Mouse (Mus musculus) thymus, postnatal 10 days (tissue): ENCODE data around the gene Mob3c.

Experiments used
- DNase-seq, 2 experiments: peaks; one replicate each; pipeline ENCODE4 v3.0.0; 2021; ENCODE audit warnings: low spot score in 2 of 2

Mob3c gene

DNA sequence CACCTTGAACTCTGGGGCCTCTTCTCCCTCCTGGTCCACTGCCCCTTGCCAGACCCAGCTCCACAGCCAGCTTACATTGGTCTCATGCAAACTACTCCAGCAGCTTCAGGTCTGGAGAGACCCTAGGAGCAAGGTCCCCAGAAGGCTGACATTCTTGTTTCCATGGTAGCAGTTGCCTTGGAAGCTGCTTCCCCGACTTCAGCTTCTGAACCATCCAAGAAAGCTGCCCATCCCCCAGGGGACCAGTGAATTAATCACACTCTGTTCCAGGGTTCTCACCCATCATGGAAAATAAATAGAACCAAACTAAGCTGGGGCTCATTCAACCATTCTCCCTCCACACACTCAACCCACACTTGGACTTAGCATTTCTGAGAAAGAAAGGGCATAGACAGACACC is 53.3 kb downstream of the Mob3c start:
- DNase-seq = no peak

DNA sequence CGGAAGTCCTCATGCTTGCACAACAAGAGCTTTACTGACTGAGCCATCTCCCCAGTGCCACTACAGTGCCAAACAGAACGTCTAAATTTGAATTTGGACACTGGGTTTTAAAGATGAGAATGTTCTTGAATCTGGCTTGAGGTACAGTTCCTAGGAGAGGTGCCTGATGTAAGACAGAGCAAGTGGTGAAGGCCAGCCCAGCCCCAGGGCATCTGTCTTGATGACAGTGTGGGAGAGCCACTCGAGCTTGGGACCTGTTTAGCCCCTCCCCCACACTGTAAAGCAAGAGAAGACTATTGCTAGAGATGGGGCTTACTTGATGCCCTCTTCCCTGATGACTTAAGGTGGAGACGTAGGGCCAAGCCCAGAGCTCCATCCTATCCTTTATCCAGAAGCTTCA is 54.3 kb downstream of the Mob3c start:
- no peak for DNase-seq

DNA sequence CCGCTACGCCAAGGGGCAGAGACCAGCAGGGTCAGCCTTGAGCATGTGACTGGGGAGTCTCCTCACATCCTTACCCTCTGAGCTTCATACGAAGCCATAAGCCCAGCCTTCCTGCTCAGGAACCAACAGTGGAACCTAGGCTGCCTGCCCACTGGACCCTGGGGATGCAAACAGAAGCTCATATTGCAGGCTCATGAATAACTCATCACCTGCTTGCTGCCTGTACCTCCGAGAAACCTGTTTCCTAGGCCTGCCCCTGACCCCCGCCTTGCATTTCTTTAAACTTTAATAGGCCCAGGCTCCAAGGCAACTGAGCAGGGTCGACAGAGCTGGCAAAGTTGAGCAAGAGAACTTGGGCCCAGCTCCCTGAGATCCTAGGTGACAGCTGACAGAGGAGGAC is 56.1 kb downstream of the Mob3c start, which contains the start of gene Kncn:
Gene Kncn, plus strand, starts transcription at position 379 of the 400 bp plus-strand sequence.
- DNase-seq = no peak
